Comparison of ENCODE assay signal across 1 mouse cellular context in the genomic region with DNA sequence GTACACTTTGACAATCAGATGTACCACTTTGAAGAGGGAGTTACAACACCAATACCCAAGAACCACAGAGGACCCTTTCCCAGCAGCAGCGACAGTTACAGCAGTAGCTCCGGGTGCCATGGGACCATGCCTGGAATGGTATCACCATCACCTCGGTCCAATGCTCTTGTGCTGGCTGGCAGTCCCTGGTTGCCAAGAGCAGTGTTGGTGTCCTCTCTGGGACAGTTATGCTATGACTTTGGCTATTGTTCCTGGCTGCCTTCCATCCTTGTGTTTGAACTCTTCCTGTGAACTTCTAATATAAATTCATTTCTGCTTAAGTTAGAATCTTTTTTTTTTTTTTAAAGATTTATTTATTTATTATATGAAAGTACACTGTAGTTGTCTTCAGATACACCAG.
TF ChIP-seq lines count a peak whose summit lies in the region.

No protein-coding gene starts in this region.

TF ChIP-seq in MEL, 35 proteins besides CTCF, POLR2A, EP300 and RAD21 (continued from another document):
- TF ChIP-seq POLR2AphosphoS2 (IDR thresholded peaks at IDR 0.05; ENCODE audit: low read length) = no peak
